Mouse (Mus musculus): ENCODE results near the gene Vsx2.

Gene Vsx2

DNA sequence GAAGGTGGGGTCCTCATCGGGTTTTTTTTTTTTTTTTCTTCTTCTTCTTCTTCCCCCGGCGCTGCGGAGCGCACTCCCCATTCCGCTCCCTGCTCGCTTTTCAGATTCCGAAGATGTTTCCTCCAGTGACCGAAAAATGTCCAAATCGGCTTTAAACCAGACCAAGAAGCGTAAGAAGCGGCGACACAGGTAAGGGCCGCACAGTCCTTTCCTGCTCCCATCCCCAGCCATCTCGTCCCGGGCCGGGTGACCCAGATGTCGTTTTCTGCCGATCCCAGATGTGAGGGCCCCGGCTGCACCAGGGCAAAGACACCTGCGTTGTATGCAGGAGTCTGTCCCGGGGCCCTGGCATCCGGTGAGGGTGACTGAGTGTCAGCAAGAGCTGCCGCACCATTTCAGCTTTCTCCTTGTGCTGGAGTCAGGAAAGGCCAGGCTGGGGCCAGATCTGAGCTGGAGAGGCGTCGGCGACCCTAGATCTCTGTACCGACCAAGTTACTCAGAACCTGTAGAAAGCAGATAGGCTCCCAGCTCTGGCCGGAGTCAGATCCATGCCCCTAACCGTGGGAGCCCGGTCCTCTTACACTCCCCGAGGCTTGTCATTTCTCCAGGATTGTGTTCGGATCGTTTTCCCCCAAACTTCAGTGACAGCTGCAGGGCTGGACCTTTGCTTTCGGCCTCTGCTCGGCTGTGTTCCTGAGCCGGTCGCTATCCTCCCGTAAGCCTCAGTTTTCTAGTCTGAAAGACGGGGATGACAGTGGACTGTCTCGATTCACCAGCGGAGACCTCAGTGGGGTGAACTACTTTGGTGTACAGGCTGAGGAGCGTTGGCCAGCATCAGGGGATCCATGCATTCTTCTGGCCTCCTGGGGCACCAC is 2.1 kb downstream of the Vsx2 start:
- peak in 1 of 2 experiments; percentile 67 for DNase-seq (ENCODE audit: inconsistent age in 2 of 2, low spot score in 1 of 2)

DNA sequence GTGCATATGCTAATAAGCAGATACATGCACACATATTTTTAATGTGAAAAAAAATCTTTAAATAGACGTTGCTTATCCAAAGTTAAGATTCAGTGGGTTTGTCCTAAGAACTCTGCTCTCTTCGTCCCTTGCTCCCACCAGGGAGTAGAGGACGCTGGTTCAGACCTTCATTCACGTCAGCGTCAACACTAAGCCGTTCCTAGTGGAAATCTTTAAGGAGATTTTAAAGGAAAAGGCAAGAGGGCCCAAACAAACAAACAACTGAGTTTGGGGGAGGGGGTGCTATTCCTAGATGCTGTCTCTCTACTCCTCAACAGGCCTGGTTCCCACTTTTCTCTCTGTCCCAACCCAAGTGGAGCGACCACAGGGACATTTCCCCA is 2.8 kb downstream of the Vsx2 start:
- no peak for DNase-seq (ENCODE audit: inconsistent age in 2 of 2, low spot score in 1 of 2)

DNA sequence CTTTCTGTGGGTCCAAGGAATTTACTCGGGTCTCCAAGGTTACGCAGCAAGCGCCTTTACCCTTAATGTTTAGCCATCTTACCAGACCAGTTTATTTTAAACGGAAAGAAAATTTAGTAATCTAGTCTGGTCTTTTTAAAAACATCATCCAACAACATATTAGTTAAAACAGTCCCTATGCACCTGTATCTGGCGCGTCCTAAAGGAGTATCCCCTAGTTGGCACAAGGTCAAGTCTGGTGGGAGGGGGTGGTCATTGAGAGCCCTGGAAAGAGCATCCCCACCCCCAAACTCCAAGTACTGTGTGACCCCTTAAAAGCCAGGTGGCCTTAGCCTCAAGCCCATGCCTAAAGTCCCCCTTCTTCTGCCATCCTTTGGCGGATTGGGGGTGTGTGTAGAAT is 3.5 kb downstream of the Vsx2 start:
- no peak for DNase-seq (ENCODE audit: inconsistent age in 2 of 2, low spot score in 1 of 2)

DNA sequence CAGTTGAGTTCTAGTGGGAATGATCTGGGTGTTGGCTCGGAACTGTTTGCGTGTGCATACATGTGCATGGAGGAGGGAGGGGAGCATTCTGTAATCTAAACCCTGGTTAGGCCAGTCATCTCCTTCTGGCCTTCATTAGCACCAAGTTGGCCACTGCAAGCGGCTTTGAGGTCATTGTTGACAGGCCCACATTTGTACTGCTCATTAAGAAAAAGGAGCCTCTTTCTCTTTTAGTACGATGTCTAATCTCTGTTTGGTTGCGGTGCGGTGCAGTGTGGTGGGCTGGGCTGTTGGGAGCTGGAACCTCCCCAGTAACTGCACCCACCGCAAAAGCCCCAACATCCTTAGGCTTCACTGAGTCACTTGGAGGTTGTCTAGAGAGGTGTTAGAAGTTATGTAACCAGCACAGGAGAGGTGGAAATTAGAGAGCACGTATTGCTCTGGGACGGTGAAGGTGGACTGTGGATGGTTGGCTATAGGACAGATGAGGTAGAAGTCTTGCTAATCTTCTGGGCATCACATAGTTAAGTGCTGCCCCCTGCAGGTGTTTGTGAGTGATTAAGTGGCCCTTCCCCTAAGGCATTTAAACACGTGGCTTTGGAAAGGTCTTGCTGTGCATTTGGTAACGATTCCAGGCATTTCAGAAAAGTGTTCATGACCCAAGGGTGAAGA is 8.3 kb downstream of the Vsx2 start:
- DNase-seq (ENCODE audit: inconsistent age in 2 of 2, low spot score in 1 of 2): no peak

DNA sequence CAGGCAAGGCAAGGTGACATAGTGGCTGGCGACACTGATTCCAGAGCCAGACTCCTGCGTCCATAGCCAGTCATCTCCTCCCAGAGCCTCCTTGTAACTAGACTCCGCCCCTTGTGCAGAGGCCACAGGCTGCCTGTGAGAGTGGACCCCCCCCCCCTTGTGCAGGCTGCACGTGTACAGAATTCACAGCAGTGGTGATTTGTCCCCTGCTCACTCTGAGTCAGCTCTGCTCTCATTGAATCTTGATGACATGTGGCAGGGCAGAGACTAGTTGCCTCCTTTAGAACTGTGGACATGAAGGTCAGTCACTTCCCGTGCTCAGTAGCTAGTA is 8.8 kb downstream of the Vsx2 start:
- peak; percentile 53 to 80 for DNase-seq (ENCODE audit: inconsistent age in 2 of 2, low spot score in 1 of 2)

DNA sequence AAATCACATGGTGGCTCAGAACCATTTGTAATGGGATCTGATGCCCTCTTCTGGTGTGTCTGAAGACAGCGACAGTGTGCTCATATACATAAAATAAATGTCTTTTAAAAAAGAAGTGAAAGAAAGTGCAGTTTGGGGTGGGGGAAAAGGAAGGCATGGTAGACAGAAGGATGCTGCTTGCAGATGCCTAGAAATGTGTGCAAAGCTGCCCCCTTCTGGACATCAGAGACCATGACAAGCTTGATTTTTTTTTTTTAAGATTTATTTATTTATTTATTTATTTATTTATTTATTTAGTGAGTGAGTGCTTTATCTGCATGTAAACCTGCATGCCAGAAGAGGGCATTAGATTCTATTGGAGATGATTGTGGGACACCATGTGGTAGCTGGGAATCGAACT is 11.7 kb downstream of the Vsx2 start:
- DNase-seq (ENCODE audit: inconsistent age in 2 of 2, low spot score in 1 of 2): no peak

DNA sequence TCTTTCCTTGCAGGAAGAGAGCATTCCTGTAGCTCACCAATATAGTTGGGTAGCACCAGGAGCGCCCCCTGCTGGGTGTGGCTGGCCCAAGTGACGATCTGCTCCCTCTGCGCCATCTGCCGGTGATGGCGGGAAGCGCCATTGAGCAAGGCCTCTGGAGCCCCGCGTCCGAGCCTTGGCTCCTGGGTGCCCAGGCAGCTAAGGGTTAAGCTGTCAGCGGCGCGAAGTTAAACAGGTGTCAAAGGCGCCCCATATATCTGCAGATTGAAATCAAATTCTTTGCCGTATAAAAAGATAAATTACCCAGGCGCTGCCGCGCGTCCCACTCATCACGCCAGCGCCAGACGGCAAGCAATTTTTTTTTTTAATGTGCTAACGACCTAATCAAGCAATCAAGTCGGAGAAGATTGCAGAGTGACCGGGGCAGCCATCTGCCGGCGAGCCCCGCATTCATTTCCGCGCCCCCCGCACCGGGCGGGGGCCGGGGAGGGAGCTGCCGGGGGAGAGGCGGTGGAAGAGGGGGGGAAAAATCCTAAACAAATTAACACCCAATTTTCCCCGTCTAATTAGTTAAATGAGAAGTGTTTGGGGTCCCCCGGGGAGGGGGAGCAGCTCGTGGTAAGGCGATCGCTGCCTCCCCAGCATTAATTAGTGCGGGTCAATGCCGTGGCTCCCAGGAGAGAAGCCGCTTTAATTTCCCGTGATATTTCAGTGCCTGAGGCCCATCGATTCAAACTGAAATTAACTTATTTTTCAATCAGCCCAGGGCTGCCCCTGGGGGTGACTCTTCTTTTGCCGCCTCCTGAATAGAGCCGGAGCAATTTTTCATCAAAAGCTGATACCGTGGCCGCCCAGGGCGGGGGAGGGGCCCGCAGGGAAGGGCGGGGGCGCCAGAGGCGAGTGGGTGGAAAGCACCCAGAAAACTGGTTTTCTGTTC is 20.5 kb downstream of the Vsx2 start:
- DNase-seq (ENCODE audit: inconsistent age in 2 of 2, low spot score in 1 of 2): peak; percentile 87 to 97

DNA sequence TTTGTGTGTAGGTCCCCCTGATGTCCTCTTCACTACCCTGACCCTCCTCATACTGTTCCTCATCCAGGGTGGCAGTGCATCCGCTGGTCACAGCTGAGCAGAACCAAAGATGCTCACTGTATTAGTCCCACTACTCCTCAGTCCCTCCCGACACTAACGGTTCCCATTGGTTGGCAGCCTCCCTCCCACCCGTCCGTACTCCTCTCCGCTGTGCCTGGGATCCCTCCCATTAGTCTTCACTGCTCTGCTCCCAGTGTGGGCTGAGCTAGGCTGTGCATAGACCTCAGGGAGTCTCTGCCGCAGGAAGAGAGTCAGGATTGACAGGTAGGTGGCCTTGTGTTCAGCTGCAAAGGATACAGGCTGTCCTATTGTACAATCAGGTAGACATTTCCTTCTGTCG is 28.8 kb downstream of the Vsx2 start:
- no peak for DNase-seq (ENCODE audit: inconsistent age in 2 of 2, low spot score in 1 of 2)

DNA sequence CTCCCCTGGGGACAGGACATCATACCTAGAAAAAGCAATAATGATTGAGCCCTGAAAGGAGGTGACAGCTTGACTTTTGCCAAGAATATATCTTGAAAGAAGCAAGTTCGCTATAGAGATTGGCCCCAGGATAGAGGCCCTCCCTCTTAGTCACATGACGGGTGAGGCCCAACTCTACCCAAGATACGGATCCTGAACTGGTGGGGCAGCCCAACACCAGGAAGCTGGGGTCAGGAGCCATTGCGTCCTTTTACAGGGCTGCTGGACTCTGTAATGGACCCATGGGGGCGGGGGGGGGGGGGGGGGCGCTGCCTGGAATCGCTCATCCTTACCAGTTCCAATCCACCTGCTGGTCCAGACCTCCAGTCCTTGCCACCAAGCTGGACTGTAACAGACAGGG is 34.4 kb downstream of the Vsx2 start:
- DNase-seq (ENCODE audit: inconsistent age in 2 of 2, low spot score in 1 of 2): no peak

DNA sequence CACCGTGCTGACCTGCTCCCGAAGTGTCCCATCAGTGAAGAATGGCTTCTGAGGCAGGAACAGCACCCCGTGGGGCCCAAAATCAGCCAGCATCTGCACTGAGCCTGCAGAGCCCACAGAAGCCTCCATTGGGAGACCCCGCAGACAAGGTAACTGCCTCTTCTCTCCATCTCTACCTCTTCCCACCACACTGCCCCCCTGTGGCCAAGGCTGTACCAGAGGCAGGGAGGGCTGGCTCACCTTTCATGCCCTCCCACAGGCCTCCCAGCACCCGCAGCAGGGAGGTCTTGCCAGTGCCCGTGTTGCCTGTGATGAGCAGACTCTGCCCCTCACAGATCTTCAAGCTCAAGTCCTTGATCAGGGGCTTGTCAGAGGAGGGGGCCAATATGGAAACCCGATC is 36.3 kb downstream of the Vsx2 start:
- DNase-seq (ENCODE audit: inconsistent age in 2 of 2, low spot score in 1 of 2): peak in 1 of 2 experiments; percentile 35

DNA sequence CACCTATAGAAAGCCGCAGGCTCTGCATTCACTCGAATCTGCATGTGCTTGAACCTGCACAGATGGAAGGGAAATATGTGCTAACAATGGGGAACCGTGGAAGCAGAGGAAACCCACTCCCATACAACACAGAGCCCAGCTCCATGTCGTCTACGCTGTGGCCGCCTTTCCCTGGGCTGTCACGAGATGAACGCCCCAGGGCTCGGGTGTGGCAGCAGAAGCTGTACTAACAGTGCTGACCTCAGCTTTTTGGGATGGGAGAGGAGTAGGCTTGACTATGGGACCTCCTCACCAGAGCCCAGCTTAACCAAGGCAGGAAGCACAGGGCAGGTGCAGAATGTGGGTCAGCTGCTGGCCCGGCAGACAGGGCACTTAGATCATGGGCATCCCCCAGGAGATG is 42.2 kb downstream of the Vsx2 start:
- DNase-seq (ENCODE audit: inconsistent age in 2 of 2, low spot score in 1 of 2): no peak

DNA sequence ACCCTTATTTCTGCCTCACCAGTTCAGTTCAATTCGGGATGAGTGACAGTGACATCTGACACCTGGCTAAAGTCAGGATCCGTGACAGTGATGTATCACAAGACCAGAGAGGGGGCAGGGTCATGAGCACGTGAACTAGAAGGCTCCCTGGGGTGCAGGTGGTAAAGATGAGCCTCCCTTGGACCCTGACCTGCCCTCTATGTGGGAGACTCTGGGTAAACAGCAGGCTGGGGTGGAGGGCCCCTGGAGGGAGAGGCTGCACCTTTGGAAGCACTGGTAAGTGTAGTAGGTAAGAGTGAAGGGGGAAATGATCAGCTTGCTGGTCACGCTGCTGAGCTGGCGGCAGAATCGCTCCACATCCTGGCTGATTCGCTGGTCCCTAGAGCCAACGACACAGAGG is 43.0 kb downstream of the Vsx2 start:
- DNase-seq (ENCODE audit: inconsistent age in 2 of 2, low spot score in 1 of 2): no peak

DNA sequence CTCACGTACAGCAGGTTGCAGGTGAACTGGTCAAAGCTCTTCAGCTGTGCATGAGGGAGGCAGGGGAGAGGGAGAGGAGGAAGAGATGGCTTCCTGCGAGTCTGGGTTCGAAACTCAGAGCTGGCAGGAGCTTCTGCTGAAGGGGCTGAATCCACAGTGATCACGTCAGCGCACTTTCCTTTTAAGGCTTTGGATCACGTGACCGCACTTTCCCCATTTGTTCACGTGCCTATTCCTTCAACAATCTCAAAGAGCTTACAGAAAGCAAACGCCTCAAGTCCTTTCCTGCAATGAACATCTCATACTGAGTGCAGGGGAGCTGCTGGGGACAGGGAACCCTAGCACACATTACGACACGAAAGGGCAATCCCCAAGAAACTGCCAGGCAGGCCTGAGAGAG is 44.4 kb downstream of the Vsx2 start:
- no peak for DNase-seq (ENCODE audit: inconsistent age in 2 of 2, low spot score in 1 of 2)

DNA sequence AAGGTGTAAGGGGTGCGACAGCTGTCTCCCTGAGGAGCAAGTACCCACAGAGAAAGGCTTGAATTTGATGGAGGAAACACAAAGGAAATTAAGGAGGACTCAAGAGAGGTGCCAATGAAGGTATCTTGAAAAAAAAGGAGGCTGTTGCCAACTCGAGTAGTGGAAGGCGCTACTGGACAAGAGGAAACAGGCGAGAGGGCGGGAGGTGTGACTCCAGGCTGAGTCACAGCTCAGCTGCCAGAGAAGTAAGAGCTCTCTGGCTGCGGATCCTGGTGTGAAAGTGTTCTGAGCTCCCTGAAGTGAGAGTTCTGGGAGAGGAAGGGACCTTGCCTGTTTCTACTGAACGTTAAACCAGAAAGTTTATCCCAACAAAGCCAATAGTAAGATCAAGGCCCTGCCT is 45.0 kb downstream of the Vsx2 start:
- peak; percentile 34 to 69 for DNase-seq (ENCODE audit: inconsistent age in 2 of 2, low spot score in 1 of 2)

DNA sequence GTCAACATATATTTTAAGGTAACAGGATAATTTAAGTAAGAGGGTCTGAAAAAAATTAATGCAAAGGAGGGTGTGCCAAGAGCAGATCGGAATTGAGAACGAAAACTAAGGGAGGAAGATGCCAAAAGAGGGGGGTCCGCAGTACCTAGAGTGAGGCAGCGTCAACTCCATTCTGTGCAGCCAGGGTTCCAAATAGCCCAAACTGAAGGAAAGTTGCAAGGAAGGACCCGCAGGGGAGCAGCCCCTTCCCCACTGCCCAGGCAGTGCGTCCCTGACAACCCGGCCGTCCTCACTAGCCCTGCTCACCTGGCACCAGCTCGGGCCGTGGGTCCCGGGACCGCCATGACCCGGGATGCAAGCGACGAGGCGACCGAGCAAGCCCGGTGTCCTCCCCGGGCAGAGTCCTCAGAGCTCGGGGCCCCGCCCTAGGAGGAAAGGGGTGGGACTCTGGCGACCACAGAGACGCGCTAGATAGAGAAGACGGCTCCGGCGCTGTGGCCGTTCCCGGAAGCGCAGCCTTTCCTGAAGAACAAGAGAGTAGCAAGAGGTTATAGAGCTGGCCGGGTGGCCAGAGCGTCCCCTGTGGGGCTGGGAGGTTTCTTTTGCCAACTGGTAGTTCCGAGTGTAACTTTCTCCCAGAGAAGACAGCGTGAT is 47.5 kb downstream of the Vsx2 start, which contains the start of gene Abcd4:
Abcd4 (minus strand) TSS at position 437 of the 654 bp plus-strand sequence.
- peak; percentile 96 to 98 for DNase-seq (ENCODE audit: inconsistent age in 2 of 2, low spot score in 1 of 2)

DNA sequence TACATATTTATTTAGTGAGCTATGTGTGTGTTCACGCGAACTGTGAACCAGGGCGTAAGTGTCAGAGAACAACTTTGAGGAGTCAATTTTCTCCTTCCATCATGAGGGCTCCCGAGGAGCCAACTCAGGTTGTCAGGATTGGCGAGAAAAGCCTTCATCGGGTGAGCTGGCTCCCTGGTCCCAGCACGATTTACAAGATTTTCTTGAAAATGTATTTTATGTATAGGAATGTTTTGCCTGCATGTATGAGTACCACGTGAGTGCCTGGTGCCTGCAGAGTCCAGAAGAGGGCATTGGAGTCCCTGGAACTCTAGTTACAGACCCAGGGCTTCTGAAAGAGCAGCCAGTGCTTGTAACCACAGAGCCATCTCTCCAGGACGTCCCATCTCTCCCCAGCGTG is 48.1 kb downstream of the Vsx2 start:
- DNase-seq (ENCODE audit: inconsistent age in 2 of 2, low spot score in 1 of 2): peak in 1 of 2 experiments; percentile 13

DNA sequence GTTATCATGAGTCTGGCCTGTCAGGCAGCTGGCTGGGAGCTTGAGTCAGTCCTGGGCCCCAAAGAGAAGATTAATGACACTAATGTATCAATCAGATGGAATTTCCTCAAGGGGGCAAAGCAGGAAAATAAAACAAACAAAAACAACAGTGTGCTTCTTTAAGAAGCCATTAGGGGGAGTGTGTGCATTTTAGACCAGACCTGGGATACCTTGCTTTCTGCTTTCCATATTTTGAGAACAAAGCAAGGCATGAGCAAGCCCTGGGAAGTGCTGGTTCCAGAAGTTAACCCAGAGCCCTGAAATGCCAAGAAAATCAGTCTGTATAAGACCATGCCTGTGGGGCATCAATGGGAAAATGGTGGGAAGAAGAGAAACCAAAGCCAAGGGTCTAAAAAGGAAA is 51.4 kb downstream of the Vsx2 start:
- peak in 1 of 2 experiments; percentile 58 for DNase-seq (ENCODE audit: inconsistent age in 2 of 2, low spot score in 1 of 2)

DNA sequence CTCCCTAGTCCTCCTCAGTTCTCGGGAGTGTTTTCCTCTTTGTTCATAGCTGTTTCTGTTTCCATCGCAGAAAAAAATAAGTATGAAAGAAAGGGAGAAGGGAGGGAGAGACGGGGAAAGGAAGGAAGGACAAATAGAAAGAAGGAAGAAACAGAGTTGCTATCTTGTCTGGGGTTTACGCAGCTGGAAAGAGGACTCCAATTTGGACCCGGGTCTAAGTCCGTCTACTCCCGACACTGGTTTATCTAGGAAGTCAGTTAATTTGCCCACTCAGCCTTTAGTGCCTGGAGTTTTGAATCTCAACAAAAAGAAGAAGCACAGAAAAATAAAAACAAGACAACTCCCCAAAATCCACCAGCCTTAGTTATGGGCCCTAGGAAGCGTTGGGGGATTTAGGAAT is 55.0 kb downstream of the Vsx2 start:
- DNase-seq (ENCODE audit: inconsistent age in 2 of 2, low spot score in 1 of 2): no peak

DNA sequence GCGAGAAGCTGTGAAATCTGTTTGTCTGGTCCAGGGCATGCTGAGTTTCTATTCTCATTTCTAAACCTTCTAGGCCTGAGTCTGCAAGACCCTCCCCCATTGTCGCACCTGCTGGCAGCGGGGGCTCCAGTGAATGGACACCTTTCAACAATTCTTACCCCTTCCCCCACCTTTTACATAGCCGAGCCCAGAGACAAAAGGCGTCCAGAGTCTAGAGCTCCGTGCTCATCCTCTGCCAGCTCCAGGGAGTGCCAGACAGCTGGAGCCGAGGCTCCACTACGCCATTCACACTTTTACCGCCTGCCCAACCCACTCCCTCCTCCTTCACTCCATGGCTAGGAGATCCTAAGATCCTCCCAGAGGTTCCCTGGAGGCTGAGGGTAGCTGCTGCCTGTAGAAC is 55.6 kb downstream of the Vsx2 start:
- DNase-seq (ENCODE audit: inconsistent age in 2 of 2, low spot score in 1 of 2): no peak

DNA sequence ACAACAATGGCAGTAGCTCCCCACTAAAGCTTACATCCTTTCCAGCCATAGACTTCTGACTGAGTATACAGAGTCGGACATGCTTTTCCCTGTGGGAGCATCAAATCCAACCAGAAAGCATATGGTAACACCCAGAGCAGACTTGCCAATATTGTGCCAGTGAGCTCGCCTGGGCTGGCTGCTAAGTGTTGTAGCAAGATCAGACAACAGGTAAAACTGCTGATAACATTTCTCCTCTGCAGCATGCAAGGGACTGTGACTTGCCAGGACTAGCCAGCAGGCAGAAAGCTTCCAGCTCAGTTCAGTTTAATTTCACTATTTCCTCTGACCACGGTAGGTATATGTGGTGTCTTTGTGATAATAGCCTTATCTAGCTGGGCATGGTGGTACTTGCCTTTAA is 62.3 kb downstream of the Vsx2 start:
- DNase-seq (ENCODE audit: inconsistent age in 2 of 2, low spot score in 1 of 2): no peak

DNA sequence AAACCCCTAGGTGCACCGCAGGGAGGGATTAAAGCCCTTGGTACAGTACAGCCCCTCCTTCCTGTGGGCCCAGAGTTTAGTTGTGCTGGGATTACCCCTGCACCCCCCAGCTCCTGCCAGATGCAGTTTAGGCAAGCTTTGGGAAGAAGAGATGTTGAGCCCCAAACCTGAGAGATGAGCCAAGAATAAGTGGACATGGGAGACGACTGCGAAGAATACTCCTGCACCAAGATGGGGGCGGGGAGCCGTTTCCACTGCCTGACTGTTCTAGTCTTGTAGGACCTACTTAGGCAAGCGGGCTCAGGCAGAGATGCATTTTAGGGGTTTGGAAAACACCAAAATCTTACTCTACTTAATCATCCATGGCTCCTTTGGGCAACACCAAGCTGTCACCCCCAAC is 70.7 kb downstream of the Vsx2 start:
- DNase-seq (ENCODE audit: inconsistent age in 2 of 2, low spot score in 1 of 2): no peak
